Mouse (Mus musculus): Measurements from ENCODE around the gene Armt1.

DNA sequence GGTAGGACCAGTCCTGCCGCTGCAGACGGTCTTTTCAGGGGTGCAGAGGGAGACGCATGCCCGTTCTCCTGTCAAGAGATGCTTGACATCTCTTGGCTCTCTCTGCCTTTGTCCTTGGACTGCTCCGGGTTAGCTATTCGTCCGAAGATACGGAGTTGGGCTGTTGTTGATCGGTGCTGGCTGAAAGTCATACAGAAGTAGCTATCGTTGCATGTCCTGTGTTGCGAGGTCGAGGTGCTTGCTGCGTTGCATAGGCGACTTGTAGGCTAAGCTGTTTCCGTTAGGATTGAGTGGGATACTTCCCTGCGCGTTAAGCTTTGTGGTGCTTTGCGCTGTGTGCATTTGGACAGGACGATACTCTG is 43.9 kb upstream of the Armt1 start:
- TF ChIP-seq CTCF (IDR thresholded peaks at IDR 0.05; ENCODE audit: low read depth, low read length) (no peak), GATA1 (IDR thresholded peaks at IDR 0.05; ENCODE audit: borderline replicate concordance, low read length) (no peak), GATA2 (IDR thresholded peaks at IDR 0.05; ENCODE audit: borderline replicate concordance, low read depth, low read length) (no peak)

Data from G1E (cell line).